Mouse (Mus musculus) frontal cortex, adult 2 months (tissue): ENCODE data around the gene Gm20547. TPM values are rescaled to one million over a fixed set of nuclear protein-coding genes. Genes with fewer than 3 reads are reported as not detected.
A peak's percentile ranks its signal among the peaks of the same experiment; 100 is the strongest.
"Not testable (repeated sequence)": the region's sequence is repeated elsewhere in the genome, so short reads cannot be mapped to it uniquely, and the experiment has no call there.

Experiments used
- DNase-seq, 2 experiments: peaks; one replicate each; pipeline ENCODE4 v3.0.0; 2022; ENCODE audit warnings: low spot score in 1 of 2; ENCODE audit errors: extremely low spot score in 1 of 2
- polyA plus RNA-seq: library from polyadenylated mRNA; depleted of rRNA; stranded (reverse); fragments of >200 nt; gene quantifications from 2 replicates; pipeline ENCODE4 v1.2.3, GENCODE M21; 2012; rRNA removed

The Gm20547 gene
- polyA plus RNA-seq: 0.08 TPM in 1 of 2 replicates, not detected in the other

DNA sequence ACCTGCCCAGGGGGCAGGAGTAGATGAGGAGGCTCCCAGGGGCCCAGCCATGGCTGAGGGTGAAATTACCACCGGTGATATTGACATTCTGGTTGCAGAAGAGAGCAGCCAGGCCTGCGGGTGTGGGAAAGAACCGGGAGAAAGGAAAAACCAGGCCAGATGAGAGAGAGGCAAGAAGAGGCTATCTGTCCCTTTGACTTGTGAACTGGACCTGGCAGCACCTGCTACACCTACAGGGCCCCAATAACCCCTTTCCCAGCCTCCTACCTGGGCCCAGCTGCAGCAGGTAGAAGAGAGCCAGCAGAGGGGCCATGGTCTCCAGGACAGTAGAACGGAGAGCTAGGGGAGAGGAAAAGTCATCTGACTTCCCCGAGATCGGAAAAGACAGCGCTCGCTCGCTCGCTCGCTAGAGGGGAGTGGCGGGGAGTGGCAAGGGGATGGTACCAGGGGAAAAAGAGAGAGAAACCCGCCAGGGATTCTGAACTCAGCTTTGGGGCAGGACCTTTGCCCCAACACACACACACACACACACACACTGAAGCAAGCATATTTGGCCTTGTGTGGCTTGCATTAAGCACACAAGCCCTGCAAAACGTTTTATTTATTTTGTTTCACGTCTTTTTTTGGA, at the start of gene Gm20547:
Gene Gm20547, minus strand, starts transcription at position 360 of the 628 bp plus-strand sequence.
- DNase-seq: no peak

DNA sequence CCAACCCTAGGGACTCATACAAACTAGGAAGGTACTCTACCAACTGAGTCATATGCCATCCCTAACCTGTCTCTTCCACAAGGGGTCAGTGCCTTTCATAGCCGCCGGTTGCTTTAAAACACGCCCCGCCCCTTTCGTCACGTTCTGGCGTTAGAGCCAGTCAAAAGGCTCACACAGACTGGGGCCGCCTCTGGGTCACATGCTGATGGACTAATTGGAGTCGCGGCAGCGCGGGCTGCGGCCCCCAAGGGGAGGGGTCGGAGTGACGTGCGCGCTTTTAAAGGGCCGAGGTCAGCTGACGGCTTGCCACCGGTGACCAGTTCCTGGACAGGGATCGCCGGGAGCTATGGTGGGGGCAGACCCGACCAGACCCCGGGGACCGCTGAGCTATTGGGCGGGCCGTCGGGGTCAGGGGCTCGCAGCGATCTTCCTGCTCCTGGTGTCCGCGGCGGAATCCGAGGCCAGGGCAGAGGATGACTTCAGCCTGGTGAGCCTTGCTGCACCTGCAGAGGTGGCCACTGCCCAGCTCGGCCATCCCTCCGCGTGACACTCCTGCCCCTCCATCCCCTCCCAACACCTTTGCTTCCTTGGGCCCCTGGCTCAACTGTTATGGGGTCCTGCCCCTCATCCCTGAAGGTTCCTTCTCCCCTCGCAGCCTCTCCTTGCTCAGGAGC, 49.4 kb upstream of the Gm20547 start, which contains the start of gene Neu1:
Gene Neu1, plus strand, starts transcription at position 193 of the 674 bp plus-strand sequence.
- peak; percentile 98 to 99 for DNase-seq

DNA sequence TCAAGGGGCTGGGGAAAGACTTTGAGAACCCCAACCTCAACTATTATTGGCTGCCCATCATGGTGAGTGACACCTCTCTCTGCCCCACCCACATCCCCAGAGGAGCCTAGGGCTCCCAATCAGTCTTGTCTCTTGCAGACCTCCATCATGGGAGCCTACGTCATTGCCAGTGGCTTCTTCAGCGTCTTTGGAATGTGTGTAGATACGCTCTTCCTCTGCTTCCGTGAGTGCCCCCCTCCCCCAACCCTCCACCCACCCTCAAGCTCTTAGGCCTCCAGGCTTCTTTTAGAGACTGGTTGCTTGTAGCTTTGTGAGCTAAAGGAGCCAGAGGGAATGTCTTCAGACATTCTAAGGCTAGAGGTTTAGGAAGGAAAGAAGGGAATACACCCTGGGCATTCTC, 47.0 kb upstream of the Gm20547 start:
- no peak for DNase-seq

DNA sequence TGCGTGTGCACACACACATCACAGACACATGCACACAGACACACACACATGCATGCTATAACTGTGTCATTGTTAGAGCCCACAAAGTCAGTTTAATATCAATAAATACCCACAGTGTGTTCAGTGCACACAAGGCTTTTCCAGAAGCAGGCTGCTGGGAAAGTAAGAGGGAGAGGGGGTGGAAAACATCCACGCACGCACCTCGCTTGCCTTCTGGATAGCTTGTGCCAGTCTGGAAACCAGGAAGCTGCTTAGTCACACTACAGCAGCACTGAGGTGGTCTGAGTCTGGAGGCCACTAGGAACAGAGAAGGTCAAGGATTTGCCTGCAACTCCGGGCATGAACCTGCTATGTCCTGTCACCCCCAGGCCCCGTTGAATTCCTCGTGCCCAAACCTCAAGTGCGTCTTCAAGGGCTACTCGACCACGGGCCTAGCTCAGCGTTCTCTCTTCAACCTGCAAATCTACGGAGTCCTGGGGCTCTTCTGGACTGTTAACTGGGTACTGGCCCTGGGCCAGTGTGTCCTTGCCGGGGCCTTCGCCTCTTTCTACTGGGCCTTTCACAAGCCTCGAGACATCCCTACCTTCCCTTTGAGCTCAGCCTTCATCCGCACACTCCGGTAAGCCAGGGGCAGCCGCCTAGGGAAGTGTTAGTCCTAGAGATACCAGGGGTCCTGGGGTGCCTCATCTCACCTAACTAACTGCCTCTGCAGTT, 45.6 kb upstream of the Gm20547 start:
- peak in 1 of 2 experiments; percentile 55 for DNase-seq

DNA sequence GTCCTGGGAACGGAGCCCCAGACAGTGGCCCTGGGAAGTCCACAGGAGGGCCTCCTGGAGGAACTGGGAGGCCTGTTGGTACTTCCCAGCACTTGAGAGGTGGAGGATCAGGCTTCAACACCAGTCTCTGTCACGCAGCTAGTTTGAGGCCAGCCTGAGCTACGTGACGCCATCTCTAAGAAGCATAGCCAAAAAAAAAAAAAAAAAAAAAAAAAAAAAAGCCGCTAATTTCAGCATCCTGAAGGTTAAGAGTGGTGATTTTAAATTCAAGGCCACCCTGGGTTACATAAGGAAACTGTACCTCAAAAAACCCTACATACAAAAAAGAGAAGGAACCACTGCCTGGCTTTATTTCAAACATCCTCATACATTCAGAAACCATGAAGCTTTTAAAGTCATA, 42.4 kb upstream of the Gm20547 start:
- DNase-seq: no peak

DNA sequence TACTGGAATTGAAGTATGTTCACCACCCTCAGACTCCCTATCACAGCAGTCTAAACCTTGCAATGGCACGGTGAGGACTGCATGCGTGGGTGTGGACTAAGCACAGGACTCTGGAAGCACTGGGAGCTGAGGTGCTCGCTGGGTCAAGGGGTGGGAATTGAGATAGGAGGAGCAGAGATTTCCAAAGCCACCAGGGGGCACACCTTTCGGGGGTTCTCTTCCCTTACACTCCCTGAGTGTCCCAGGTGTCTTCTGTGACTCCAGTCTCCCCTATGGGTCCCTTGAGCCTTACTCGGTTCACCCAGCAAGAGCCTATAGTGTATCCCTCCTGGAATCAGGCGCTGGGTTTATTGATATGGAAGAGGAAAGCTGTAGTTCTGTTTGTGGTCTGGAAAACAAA, 41.1 kb upstream of the Gm20547 start:
- no peak for DNase-seq

DNA sequence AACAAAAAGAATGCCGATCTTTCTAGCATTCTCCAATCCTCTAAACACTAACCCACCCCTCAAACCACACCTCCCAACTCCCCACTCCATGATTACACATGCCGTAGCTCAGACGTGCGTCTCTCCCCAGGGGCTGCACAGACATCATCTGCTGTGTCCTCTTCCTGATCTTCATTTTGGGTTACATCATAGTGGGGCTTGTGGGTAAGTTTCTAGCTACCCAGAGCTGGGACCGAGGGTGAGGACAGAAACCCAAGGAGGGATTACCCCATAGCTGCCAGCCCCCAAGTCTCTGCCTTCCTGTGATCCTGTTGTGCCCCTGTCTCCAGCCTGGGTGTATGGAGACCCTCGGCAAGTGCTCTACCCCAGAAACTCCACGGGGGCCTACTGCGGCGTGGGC, 35.3 kb upstream of the Gm20547 start:
- no peak for DNase-seq

DNA sequence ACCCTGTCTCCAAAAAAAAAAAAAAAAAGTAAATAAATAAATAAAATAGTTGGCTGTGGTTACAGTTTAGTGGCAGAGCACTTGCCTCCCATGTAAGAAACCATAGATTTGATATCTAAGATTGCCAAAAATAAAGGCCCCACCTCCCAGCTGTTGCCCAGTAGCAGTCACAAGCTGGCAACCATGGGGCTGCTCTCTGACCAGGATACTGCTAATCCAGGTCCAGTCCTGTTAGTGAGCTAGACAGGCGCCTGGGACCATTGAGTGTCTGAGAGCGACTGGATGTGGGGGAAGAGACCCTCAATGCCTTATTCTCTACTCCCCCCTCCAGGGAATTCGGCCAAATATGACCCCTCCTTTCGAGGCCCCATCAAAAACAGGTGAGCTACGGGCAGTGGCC, 34.5 kb upstream of the Gm20547 start:
- no peak for DNase-seq

DNA sequence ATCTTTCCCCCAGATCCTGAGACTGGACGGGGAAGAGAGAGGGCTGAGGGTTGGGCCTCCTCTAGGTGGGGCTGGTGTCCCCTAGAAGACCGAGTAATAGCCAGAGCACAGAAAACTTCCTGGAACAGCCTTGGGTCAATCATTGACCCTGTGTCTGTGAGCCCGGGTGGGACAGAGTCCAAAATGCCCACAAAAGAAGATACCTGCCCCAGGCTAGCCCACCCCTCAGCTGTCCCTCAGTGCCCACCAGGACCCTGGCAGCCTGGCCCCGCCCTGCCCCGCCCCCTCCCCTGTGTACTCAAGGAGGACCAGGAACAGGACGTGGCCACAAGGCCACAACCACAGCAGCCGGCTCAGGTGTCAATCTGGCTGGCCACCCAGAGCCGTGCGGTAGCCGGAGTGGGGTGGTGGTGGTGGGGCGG, 33.6 kb upstream of the Gm20547 start:
- DNase-seq: no peak

DNA sequence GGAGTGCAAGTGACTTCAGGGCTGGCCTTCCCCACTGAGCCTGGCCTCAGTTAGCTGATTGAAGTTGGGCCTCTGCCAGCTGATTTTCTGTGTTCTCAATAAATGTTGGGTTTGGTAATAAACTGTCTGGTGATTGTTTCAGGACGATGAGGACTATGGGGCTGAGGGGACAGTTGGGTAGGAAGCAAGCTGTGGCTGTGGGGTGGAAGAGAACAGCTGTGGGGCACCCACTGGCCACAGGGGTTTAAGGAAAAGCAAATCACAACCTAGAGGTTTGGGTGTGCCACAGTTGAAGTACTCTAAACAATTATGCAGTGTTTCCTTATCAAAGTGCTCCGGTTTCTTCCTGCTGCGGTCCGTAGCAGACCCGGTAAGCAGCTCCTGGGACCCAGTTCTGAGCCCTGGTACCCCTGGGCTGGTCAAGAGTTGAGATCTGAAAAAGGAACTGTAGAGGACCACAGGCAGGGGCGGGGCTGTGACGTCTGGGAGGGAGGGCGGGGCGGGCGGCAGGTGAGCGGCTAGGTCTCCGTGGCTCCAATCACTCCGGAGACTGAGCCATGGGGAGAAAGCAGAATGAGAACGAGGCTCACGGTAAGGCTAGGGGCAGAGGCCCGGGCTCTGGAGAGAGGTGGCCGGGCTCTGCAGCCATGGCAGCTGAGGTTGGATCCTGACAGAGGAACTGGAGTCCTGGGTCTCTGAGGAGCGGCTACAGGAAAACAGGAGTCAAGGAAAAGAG, 32.3 kb upstream of the Gm20547 start, which contains the start of gene Slc44a4:
Gene Slc44a4, plus strand, starts transcription at position 537 of the 736 bp plus-strand sequence.
- DNase-seq: no peak

DNA sequence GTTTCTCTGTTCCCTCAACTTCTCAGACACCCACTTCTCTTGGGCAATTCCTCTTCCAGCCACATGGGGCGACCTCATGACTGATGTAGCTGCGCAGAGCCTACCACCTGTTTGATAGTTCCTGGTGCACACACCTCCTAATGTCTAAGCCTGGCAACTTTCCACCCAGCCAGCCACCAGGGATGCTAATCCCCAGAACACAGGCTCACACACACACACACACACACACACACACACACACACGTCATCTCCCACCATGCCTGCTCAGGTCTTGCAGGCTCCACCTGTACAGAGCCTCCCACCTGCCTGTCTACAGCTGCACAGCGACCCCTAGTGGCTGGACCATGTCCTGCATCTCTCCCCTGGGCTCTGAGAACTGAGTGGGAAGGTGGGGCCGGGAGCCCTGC, 30.1 kb upstream of the Gm20547 start:
- DNase-seq: peak in 1 of 2 experiments; percentile 69

DNA sequence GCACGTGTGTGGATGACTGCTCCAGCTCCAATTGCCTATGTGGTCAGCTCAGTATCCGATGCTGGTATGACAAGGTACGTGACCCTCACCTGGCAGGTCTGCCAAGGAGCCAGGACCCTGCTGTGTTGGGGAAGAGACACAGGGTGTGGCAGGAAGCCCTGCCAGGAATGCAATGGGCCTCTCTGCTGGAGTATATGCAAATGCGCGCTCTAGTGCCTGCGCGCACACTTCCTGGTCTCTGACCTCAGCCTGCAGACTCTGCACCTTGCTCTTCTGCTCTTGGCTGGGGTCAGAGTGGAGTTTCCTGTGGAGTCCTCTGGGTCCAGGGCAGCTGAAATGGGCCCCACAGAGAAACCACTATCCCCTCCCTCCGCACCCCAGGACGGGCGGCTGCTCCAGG, 29.1 kb upstream of the Gm20547 start:
- no peak for DNase-seq

DNA sequence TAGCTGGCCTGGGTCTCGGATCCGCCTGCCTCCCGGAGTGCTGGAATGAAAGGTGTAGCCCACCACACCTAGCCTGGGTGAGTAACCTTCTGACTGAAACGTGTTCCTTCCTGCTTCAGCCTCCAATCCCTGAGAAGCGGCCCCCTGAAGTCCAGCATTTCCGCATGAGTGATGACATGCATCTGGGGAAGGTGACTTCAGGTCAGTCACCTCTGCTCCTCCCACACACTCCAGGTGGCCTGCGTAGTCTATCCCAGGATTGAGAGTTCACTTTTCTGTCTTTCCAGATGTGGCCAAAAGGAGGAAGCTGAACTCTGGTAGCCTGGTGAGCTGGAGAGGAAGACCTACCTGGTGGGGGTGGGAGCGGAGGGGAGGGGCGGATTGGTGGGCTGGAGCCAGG, 21.1 kb upstream of the Gm20547 start:
- DNase-seq: no peak

DNA sequence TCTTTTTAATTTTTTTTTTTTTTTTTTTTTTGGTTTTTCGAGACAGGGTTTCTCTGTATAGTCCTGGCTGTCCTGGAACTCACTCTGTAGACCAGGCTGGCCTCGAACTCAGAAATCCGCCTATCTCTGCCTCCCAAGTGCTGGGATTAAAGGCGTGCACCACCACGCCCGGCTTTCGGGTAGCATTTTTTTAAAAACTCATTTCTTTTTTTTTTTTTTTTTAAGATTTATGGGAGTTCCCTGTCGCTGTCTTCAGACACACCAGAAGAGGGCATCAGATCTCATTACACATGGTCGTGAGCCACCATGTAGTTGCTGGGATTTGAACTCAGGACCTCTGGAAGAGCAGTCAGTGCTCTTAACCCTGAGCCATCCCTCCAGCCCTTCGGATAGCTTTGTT, 20.1 kb upstream of the Gm20547 start:
- not testable (repeated sequence) for DNase-seq

DNA sequence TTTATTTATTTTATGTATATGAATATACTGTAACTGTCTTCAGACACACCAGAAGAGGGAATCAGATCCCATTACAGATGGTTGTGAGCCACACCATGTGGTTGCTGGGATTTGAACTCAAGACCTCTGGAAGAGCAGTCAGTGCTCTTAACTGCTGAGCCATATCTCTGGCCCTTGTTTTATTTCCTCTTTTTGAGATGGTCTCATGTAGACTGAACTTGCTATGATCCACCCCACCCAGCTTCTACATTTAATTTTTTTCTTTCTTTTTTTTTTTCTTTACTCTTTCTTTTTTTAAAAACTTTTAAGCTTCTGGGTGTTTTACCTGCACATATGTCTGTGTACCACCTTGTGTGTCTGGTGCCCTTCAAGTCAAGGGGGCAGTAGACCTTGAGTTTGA, 19.0 kb upstream of the Gm20547 start:
- DNase-seq: not testable (repeated sequence)

DNA sequence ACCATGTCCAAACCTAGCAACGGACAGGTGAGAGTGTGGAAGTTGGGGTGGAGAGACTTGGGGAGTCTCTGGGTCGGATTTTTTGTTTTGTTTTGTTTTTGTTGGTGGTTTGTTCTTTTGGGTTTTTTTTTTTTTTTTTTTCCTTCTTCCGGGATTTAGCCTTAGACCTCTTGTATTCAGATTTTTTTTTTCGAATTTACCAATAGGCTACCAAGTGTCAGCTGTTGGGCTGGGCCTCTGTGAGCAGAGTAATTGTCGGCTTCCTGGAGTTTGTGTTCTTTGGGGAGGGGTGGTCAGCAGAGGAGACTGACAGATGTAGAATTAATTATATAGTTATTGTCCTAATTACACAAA, 18.0 kb upstream of the Gm20547 start:
- DNase-seq: no peak

DNA sequence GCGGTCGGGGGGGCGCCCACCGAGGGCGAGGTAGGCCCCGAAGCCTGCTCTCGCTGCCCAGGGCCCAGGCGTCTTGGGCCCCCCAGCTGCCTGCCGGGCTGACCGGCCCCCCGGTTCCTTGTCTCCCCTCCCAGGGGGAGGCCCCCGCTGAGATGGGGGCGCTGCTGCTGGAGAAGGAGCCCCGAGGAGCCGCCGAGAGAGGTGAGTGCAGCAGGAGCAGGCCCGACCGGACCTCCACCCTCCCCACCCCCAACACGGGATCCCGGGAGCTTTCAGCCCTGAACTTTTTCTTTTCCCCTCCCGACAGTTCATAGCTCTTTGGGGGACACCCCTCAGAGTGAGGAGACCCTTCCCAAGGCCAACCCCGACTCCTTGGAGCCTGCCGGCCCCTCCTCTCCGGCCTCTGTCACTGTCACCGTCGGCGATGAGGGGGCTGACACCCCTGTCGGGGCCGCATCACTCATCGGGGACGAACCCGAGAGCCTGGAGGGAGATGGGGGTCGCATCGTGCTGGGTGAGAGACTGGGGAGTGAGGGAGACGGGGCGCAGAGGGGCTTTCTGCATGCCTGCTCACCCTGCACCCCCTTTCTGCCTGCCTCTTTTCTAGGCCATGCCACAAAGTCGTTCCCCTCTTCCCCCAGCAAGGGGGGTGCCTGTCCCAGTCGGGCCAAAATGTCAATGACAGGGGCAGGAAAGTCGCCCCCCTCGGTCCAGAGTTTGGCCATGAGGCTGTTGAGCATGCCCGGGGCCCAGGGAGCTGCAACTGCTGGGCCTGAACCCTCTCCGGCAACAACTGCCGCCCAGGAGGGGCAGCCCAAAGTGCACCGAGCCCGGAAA, 17.4 kb upstream of the Gm20547 start:
- peak in 1 of 2 experiments; percentile 22 for DNase-seq

DNA sequence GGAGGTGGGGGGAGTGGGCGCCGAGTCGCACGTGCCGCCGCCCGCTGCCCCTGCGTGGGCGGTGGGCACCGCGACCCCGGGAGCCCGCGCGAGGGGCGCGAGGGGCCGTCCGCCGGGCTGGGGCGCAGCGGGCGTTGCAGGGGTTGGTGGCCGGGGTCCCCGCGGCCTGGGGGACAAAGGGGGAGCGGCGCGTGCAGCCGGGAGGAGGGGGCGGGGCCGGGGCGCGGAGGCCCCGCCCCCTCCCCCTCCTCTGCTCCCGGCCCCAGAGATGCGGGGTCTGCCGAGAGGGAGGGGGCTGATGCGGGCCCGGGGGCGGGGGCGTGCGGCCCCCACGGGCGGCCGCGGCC, 16.8 kb upstream of the Gm20547 start:
- no peak for DNase-seq

DNA sequence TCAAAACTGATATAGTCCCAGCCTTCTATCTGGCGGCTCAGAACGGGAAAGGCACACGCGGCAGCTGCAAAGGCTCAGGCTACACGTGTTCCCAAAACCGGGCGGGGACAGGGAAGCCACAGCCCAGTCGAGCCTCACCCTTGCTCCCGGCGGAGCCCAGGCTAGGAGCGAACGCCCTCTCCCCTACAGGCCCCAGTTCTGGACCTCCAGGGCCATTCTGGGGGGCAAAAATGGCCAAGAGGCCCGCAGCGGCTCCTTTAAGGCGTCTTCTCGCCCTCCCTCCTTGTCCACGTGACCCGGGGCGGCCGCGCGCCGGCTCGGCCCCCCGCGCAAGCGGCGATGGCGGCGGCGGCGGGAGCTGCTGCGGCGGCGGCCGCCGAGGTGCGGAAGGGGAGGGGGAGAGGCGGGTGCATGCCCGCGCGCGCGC, 16.3 kb upstream of the Gm20547 start, which contains the start of the genes C2 and Ehmt2:
Gene C2, minus strand, starts transcription at position 106 of the 427 bp plus-strand sequence.
Gene Ehmt2, plus strand, starts transcription at position 310 of the 427 bp plus-strand sequence.
- peak; percentile 41 to 78 for DNase-seq
